Mouse (Mus musculus) layer of hippocampus, postnatal 25 days (tissue): ENCODE data around the gene Rtn4rl1. TPM values are rescaled to one million over a fixed set of nuclear protein-coding genes. Genes with fewer than 3 reads are reported as not detected.
A peak's percentile ranks its signal among the peaks of the same experiment; 100 is the strongest.
"Not testable (repeated sequence)": the region's sequence is repeated elsewhere in the genome, so short reads cannot be mapped to it uniquely, and the experiment has no call there.

Experiments used
- DNase-seq, 2 experiments: peaks; one replicate each; pipeline ENCODE4 v3.0.0; 2022; ENCODE audit warnings: mixed read lengths in 2 of 2, low spot score in 1 of 2; ENCODE audit errors: extremely low spot score in 1 of 2
- microRNA-seq, 2 experiments: library from miRNA; unstranded; fragments of <30 nt; microRNA quantifications; one replicate each; pipeline ENCODE4 v1.2.0; 2021
- total RNA-seq, 2 experiments: library from RNA; stranded (reverse); gene quantifications; 2 replicates each; pipeline ENCODE4 v1.2.3; 2021

Gene Rtn4rl1
- total RNA-seq, 2 experiments from 2014 or later = 94.7 to 106 TPM

DNA sequence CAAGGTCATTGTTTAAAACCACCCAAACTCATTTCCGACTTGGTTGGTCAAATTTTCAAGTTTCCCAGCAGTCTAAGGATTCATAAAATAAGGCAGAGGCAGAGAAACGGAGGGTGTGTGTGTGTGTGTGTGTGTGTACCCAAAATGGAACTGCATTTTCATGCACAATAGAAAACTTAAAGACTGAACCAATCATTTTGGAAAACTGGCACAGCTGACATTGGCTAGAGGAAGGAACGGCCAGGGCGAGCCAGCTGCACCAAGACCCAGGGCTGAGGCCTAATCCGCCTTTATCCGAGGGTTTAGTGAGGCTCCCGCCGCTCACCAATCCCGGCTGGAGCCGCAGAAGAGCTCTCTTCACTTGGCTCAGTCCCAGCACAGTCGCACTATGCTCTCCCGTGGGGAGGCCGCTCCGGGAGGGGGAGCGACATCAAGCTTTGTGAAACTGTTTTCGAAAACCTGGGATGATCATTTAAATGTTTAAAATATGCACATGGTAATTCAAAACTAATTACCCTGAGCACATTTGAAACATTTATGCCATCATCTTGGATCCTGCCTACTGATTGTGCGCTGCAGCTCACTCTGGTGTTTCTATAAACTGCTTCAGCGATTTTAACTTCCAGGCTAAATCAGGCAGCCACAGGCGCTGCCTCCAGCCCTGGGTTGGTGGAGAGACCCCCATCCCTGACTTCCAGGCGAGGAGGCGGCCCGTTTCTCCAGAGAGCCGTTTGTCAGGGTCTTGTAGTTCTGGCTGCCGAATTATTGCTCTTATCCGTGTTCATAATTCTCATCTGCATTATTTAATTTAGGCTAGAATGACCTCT, 98.0 kb downstream of the Rtn4rl1 start:
- peak in 1 of 2 experiments; percentile 56 for DNase-seq

DNA sequence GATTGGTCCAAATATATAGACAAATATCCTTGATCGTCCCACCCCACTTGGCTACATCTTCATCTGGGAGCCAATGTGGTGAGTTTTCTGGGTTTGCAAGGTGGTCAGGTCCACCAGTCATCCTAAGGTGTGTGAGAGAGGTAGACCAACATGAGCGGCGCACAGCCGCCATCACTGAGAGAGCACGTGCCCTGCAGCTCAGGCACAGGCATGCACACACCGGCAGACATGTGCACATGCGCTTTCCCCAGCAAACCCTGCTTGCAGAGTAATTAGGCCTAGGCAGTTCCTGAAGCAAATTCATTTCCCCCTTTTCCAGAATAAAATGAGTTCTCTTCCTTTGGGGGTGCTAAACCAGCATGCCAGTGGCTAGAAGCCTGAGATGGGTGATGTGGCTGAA, 98.7 kb downstream of the Rtn4rl1 start:
- no peak for DNase-seq

DNA sequence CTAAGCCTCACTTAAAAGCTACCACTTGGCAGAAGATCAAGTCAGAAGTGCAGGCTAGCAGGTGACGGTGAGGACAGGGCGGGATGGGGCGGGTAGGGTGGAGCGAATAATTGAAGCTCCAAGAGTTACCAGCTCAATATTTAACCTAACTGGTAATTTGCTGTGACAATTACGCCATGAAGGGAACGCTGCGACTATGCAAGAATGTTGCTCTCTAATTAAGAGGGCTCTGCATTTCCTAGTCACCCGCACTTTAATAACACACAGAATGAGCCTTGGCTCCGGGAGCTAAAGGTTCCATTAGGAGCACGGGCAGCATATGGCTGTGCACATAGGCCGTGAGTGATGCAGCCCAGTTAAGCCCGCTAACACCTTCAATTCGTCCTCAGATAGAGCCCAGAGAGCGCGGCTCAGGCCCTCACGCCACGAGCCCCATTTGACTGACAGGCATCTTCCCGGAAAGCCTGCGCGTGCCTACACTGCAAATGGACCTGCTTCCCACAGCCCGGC, 100.3 kb downstream of the Rtn4rl1 start:
- no peak for DNase-seq

DNA sequence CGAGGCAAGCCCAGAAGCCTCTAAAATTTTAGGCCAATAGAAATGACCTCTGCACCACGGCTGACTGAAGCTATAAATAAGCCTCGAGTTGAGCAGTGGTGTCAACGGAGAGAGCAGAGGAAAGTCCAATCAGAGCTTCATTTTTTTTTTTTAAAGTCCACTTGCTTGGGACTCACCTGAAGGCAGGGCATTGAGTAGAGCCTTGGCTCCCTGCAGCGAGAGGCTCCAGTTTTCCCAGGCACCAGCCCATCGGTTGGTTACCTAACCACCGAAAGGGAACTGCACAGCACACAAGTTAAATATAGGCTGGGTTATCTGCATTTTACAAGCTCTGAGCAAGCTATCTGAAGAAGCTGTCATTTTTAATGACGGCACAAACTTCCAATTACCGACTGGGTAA, 101.3 kb downstream of the Rtn4rl1 start:
- DNase-seq = no peak

DNA sequence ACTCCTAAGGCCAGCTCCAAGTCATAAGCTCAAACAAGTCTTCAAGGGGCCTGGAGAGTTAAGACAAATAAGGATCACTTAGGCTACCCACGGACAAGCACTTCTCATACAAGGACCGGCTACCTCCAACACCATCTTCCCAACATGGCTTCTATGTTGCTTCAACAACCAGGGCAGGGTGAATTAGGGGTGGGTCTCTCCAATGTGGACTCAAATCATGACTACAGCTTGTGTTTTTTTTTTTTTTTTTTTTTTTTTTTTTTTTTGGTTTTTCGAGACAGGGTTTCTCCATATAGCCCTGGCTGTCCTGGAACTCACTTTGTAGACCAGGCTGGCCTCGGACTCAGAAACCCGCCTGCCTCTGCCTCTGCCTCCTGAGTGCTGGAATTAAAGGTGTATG, 102.0 kb downstream of the Rtn4rl1 start:
- not testable (repeated sequence) for DNase-seq

DNA sequence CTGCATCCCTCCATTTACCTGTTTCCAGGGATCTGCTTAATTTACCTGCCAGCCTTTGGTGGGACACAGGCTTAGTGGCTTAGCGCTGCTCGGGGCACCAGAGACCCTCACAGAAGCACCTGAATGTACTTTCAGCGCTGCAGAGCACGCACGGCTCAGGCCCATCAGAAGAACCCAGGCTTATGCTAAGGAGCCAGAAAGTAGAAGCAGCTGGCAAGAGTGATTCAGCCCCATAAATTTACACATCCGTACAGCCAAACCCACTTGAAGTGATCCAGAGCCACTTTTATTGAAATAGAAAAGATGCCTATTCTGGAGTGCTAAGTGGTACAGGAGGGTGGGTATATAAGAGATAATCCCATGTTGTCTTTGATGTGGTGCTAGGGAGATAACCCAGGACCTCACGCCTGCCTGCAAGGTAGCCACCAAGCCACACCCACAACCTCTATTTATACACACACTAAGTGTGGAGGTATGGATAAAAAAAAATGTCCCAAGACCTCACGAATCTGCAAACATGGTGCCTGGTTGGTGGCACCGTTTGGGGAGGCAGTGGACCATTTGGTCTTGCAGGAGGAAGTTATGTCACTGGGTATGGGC, 102.9 kb downstream of the Rtn4rl1 start:
- no peak for DNase-seq

DNA sequence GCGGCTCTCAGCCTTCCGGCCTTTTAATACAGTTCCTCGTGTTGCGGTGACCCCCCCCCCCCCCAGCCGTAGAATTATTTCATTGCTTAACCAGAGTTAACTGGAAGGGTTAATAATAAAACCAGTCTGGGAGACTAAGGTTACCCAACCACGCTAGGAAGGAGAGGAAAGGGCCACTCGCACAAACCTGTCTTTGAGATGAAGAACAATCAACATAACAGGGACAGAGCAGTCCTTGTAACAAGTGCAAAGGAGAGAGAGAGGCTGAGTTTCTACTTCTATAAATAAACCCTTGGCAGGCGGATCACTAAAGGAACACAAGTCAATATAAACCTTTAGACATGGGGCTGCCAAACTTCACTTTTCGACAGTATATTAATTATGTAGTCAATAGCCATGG, 104.0 kb downstream of the Rtn4rl1 start:
- no peak for DNase-seq

DNA sequence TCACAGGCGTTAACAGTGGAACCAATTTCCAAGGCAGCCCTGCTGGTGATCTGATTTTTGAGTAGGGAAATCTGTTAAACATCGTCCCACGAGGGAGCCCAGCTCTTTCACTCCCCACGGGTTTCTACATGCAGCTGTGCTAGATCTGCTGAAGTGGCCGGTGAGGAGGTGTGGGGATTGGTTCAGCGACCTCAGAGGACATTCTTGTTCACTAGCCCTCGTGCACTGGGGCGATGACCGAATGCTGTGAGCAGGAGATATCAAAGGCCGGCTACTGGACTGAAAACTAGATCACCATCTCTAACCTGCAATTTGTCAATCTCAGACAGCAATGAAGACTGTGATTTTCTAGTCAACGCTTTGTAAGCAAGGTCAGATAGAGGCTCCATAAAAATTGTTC, 104.9 kb downstream of the Rtn4rl1 start:
- no peak for DNase-seq

DNA sequence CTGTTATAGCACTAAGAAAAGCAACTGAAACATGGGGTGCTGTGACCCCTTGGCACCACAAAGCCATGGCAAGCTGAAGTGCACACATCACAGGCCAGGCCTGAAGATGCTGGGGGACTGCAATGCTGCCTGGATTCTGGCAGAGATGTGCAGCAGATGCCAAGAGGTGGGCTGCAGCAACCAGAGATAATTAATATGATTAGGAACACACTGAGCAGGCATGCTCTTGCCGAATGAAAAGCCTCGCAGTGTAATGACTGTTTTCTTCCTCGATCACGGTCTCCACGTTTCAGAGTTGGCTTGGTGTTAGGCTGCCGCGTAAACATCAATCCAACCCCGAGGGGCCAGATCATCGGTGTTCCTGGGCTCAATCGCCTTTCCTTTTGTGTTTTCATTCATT, 106.2 kb downstream of the Rtn4rl1 start:
- DNase-seq = no peak

DNA sequence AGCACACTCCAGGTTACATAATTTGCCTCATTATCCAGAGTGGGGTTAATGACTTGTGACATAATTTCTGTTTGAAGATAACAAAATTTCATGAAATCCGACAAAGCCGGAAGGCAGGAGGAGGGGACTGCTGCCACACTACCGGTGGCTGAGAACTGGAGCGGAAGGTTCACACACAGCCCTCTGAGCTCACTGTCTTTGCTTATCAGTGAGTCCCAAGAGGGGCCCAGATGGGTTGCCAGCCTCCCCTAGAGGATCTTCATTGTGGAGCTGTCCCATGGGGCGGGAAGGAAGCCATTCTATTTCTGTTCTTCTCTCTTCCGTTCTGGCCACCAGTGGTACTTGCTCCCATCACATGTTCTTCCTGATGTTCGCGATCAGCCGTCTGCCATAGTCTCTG, 107.4 kb downstream of the Rtn4rl1 start:
- DNase-seq = no peak

DNA sequence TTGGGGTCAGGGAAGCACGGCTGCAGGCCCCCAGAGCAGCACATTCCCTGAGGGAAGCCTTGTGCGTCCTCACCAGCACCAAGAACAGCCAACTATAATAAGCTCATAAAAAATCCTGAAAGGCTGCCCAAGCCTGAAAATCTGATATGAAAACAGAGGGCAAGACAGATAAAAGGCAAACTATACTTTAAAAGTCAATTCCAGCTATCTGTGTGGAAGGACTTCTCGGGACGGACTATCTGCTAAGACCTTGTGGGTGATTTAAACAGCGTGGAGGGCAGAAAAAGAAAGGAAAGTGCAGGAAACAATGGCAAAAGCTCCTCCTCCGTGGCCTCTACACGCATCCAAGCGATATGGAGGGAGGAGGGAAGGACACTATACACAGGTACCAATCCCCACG, 111.2 kb downstream of the Rtn4rl1 start:
- DNase-seq = no peak

DNA sequence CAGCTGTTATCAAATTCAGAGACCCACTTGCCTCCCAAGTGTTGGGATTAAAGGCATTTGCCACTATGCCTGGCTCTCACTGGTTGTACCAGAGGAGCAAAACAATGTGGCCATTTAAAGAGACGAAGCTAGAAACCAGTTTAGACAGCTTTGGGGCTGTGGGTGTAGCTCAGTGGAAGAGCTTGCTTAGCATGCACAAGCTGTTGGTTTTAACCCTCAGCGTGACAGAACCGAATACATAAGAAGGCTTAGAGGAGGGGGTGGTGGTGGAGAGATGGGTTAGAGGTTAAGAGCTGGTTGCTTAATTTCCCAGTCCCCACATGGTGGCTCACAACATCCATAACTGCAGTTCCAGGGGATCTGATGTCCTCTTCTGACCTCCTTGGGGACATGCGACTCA, 115.1 kb downstream of the Rtn4rl1 start:
- no peak for DNase-seq

DNA sequence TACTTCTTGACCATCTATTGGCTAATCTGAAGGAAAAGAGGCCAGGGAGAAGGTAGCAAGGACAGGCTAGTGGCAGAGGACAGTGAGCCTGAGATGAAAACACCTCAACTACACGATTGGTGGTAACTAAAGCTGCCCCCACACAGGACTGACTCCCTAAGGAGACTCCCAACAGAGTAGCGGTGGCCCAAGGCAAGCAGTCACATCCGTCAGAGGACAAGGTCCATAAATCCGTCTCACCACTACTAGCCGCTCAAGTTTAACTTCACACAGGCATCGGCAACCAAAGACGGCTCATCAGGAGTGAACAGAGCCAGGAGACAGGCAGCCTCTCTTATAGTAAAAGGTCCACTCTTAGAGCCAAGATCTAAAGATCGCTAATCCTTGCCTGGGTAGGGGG, 117.2 kb downstream of the Rtn4rl1 start:
- no peak for DNase-seq

DNA sequence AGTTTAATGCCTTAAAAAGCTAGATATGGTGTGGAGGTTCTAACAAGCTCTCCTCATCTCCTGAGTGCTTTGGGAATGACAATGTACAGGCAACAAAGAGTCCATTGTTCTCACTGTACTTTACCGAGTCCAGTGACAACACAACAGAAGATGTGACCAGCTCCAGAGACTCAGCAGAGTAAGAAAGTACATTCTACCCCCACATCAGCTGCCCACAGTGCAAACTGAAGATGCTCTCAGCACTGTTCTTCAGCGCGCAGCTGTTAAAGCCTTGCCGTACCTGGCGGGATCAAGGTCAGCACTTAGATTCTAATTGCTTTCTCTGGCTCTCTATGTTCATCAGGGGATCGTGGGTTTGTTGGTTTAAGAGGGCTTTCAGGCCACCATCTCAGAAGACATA, 118.2 kb downstream of the Rtn4rl1 start:
- DNase-seq = no peak

DNA sequence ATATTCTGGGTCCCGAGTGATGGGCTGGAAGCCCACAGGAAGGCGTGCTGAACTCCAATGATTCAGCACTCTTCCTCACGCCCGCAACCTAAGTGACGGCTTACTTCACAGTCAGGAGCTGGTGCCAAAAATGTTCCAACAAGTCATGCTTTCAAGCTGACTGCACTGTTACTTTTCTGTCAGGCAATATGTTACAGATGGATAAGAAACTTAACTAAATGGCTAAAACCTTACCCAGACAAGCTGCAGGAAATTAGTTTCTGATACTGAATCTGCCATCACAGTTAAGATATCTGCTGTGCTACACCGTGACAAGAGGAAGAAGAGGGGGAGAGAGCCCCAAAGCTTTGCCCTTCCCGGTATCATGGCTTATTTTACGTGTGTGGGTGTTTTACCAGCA, 120.3 kb downstream of the Rtn4rl1 start:
- DNase-seq = no peak

Small RNA genes lying within 50 kb of the gene (microRNA-seq; reads per million reads assigned to microRNA genes)
- gene Mir132 (18,709 to 21,106 reads per million in 2 experiments), gene Mir212 (486 to 589 reads per million in 2 experiments)

Other genes starting within 250 kb of the Rtn4rl1 start
- gene Hic1, start 24.3 kb upstream of the Rtn4rl1 start, total RNA-seq = 1 to 10 TPM; 2.5 to 3.2 TPM
- gene Ovca2, start 14.9 kb upstream of the Rtn4rl1 start, total RNA-seq = 10 to 100 TPM; 18.2 to 18.3 TPM
- gene Dph1, start 2.5 kb upstream of the Rtn4rl1 start, total RNA-seq = 10 to 100 TPM; 35.4 to 36.1 TPM
- gene Rpa1, start 154.5 kb downstream of the Rtn4rl1 start, total RNA-seq = 10 to 100 TPM; 58.8 to 59.5 TPM
- 10 to 100 TPM; 14.3 to 14.5 TPM for gene Smyd4, start 154.7 kb downstream of the Rtn4rl1 start, total RNA-seq
- 10 to 100 TPM; 16.0 to 16.8 TPM for gene Serpinf1, start 228.9 kb downstream of the Rtn4rl1 start, total RNA-seq
- gene Serpinf2, start 245.8 kb downstream of the Rtn4rl1 start, total RNA-seq = under 1 TPM; 0.39 to 0.59 TPM